Mouse (Mus musculus) small intestine, adult 2 months (tissue): Measurements from ENCODE around the gene Zmat5. TPM values are rescaled to one million over a fixed set of nuclear protein-coding genes. Genes with fewer than 3 reads are reported as not detected.

Experiments used
- H3K27ac ChIP-seq: fragments of 200-500 bp; 2 replicates; pipeline ENCODE4 v1.5.1; 2012; ENCODE audit warnings: low read depth, low read length, control low read depth, inconsistent platforms; ENCODE audit not compliant: insufficient read depth
- H3K27me3 ChIP-seq: fragments of 200-500 bp; 2 replicates; pipeline ENCODE4 v1.6.1; 2012; ENCODE audit warnings: mild to moderate bottlenecking, moderate library complexity, low read length, inconsistent platforms; ENCODE audit not compliant: control insufficient read depth, insufficient read depth
- H3K36me3 ChIP-seq: fragments of 200-500 bp; 2 replicates; pipeline ENCODE4 v1.6.1; 2012; ENCODE audit warnings: mild to moderate bottlenecking, low read length, control low read depth, inconsistent platforms; ENCODE audit not compliant: control insufficient read depth, insufficient read depth
- H3K4me1 ChIP-seq: fragments of 200-500 bp; 2 replicates; pipeline ENCODE4 v1.6.1; 2012; ENCODE audit warnings: low read length, inconsistent platforms, mixed read lengths; ENCODE audit not compliant: control insufficient read depth, insufficient read depth, insufficient read length
- H3K4me3 ChIP-seq: fragments of 200-500 bp; 2 replicates; pipeline ENCODE4 v1.5.1; 2012; ENCODE audit warnings: low read depth, mild to moderate bottlenecking, control low read depth, inconsistent platforms, low read length, moderate library complexity
- CTCF ChIP-seq: fragments of 200-500 bp; IDR thresholded peaks from 2 replicates; pipeline ENCODE4 v1.5.1; 2012; ENCODE audit warnings: low read depth, mild to moderate bottlenecking, control low read depth, inconsistent platforms, low read length, moderate library complexity, mixed read lengths; ENCODE audit not compliant: insufficient replicate concordance, insufficient read length; ENCODE audit errors: extremely low read depth
- POLR2A ChIP-seq: fragments of 200-500 bp; IDR thresholded peaks from 2 replicates; pipeline ENCODE4 v1.6.1; 2012; ENCODE audit warnings: low read depth, mild to moderate bottlenecking, control low read depth, inconsistent platforms, low read length, moderate library complexity
- WGBS: fragments of 180-500 bp; shearing (Covaris S2); methylation state at CpG from one replicate; pipeline ENCODE4 v1.1.7; 2018; 5-methylcytosine and 5-hydroxymethylcytosine counted together
- polyA plus RNA-seq: library from polyadenylated mRNA; depleted of rRNA; stranded (reverse); fragments of >200 nt; gene quantifications from 2 replicates; pipeline ENCODE4 v1.2.3, GENCODE M21; 2012

The Zmat5 gene
- polyA plus RNA-seq, 1 experiment: 61.5 TPM

DNA sequence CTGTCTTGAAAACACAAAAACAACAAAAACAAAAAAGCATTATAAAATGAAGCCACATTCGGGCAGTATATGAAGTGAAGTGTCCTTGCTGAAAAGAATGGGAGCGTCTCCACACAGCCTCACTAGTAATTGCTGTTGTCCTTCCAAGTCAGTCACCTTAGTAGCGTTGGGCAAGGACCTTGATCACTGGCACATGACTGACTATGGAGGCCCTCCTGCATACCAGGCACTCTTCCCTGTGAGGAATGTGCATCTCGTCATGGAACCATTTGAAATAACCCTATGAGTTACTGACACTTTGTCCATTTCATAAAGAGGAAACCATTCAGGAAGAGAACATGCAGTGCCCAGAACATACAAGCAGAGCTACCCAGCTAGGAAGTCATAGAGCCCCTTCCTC, 32.7 kb upstream of the Zmat5 start:
- Histone ChIP-seq H3K27ac (no peak overlapping the region), H3K36me3 (peaks cover 36% of the 10 kb centered on the region), H3K4me1 (peaks cover 5% of the 10 kb centered on the region; the same call in 1 of the 2 replicates), H3K27me3 (no peaks in the 10 kb centered on the region), H3K4me3 (no peak overlapping the region)
- TF ChIP-seq POLR2A (no peak), CTCF (no peak)
- 68% methylated on average over 4 of the region's 4 CpGs for WGBS

DNA sequence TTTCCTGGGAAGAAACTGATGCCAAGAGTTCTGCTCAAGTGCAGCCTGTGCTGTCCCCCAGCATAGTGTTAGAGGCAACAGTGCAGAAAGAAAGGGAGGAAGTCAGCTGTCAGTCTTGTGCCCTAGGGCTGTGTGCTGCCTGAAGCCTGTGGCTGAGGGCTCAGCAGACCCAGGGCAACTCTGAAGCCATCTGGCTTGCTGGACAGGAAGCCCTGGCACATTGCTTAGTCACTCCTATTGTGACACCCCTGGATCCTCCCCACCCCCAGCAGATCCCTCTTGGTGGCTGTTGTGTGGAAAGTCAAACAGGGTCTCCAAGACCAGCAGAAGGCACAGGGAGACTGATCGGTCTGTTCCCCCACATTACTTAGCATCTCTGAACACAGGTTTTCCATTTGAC, 29.9 kb upstream of the Zmat5 start:
- WGBS: 39% methylated on average over 1 of the region's 1 CpGs
- TF ChIP-seq CTCF (no peak), POLR2A (no peak)
- Histone ChIP-seq H3K27me3 (no peaks in the 10 kb centered on the region), H3K4me3 (no peak overlapping the region), H3K4me1 (peaks cover 9% of the 10 kb centered on the region; the same call in 1 of the 2 replicates), H3K36me3 (peaks cover 45% of the 10 kb centered on the region), H3K27ac (peak overlapping the region; percentile 23)

DNA sequence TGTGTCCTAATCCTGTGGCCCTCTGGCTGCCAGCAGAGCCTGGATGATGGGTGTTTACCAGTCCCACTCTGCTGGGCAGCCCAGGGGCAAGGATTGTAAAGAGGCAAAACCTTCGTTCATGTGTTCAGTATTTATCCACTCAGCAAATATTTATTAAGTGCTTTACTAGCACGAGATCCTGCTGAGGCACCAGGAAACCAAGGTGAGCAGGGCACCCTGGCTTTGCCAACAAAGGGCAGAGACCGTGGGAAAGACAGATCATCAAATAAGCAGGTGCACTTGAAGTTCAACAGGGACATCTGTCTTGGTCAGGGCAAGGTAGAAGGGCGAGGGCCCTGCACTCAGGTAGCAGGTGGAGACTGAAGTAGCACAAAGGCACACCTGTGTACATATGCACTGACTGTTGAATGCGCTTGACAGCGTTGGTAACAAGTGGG, 29.3 kb upstream of the Zmat5 start:
- Histone ChIP-seq H3K27ac (peak overlapping the region; percentile 24), H3K27me3 (no peaks in the 10 kb centered on the region), H3K4me3 (no peak overlapping the region), H3K36me3 (peaks cover 50% of the 10 kb centered on the region), H3K4me1 (peaks cover 9% of the 10 kb centered on the region; the same call in 1 of the 2 replicates)
- WGBS: 31% methylated on average over 6 of the region's 6 CpGs
- TF ChIP-seq CTCF: no peak
- TF ChIP-seq POLR2A: no peak

DNA sequence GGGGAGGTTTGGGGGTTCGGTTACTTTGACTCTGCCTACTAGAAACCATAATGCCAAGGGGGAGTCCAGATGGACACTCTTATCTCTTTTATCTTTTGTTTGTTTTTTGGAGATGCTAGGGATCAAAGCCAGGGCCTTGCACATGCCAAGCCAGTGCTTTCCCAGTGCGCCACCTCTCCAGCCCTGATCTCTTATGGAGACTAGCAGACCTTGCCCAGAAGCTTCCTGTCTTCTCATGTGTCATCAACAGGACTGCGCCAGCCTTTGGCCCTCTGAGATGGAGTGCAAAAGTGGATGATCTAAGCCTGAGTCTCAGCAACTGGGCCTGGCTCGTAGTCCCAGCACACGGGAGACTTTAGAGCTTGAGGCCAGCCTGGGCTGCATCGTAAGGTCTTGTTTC, 28.8 kb upstream of the Zmat5 start:
- 44% methylated on average over 6 of the region's 6 CpGs for WGBS
- Histone ChIP-seq H3K27me3 (no peaks in the 10 kb centered on the region), H3K4me1 (peaks cover 9% of the 10 kb centered on the region; the same call in 1 of the 2 replicates), H3K27ac (peak overlapping the region; percentile 24; the same call in 1 of the 2 replicates), H3K36me3 (peaks cover 49% of the 10 kb centered on the region), H3K4me3 (no peak overlapping the region)
- TF ChIP-seq POLR2A (no peak), CTCF (no peak)

DNA sequence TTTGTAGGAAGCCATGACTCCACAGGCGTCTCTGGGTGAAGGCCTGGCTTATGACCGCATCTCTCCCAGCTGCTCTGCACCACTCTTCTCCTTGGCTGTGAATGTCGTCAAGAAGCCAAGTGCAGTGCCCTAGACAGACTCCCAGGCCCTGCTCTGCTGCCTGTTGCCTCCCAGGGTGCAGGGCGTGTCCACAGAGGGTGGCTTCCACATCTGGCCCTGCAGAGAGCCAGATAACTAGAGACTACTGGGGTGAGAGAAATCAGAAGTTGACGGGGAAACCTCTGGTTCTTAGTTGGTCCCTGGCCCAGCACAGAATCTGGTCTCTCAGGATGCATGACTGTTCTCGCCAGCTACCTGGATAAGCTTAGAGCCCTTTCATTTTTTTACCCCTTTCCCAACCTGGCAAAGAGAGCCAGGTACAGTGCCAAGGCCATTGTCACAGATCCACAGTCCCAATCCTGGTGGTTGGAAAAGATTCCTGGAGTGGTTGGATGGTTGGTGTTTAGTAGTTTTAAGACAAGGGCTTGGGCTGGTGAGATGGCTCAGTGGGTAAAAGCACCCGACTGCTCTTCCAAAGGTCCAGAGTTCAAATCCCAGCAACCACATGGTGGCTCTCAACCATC, 27.1 kb upstream of the Zmat5 start:
- Histone ChIP-seq H3K4me3 (no peak overlapping the region), H3K27me3 (no peaks in the 10 kb centered on the region), H3K27ac (no peak overlapping the region), H3K4me1 (peaks cover 9% of the 10 kb centered on the region; the same call in 1 of the 2 replicates), H3K36me3 (peaks cover 60% of the 10 kb centered on the region)
- no peak for TF ChIP-seq POLR2A
- TF ChIP-seq CTCF: no peak
- 49% methylated on average over 7 of the region's 7 CpGs for WGBS

DNA sequence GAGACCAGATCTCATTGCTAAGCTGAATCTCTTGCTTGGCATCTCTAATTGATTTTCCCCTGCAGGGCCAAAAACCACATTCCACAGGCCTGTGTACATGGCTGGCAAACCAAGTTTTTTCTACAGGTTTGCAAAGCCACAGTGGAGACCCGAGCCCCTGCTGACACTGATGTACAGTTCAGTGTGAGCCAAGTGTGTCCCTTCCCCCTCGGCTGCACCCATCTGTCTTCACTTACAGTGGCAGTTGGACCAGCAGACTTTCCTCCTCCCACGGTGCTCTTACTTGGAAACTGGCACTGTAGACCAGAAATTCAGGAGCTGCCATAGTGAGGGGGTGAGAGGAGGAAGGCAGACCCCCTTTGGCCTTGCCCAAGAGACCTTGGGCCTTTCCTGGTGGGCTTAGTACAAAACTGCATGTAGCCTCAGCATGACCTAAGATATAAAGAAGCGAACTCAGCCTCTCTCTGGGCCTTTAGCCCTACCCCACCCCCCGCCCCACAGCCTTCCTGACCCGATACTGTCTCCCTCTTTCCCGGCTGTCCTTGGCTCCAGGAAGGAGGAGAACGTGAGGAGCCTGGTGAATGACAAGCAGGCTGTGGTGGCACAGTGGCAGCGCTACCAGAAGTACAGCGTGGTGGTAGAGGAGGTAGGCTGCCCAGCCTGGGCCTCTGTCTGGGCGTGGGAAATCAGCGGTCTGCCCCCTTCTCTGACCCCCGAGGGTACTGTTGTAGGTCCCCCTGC, 25.6 kb upstream of the Zmat5 start:
- Histone ChIP-seq H3K36me3 (peaks cover 60% of the 10 kb centered on the region), H3K4me3 (no peak overlapping the region), H3K27ac (no peak overlapping the region), H3K27me3 (no peaks in the 10 kb centered on the region), H3K4me1 (peaks cover 9% of the 10 kb centered on the region; the same call in 1 of the 2 replicates)
- WGBS: 87% methylated on average over 13 of the region's 13 CpGs
- TF ChIP-seq POLR2A (no peak), CTCF (no peak)

DNA sequence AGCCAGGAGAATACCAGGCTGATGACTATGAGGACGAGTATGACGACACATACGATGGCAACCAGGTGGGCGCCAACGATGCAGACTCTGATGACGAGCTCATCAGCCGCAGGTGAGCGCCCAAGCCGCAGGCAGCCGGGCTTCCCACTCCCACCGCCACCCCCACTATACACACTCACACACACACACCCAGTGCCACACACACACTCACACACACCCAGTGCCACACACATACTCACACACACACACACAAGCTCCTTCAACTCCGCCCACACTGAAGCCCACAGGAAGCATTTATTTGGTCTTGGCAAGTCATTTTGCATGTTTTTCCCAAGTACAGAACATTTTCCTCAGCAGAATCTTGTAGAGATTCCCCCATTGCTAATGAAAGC, 25.0 kb upstream of the Zmat5 start:
- H3K36me3 ChIP-seq: peaks cover 57% of the 10 kb centered on the region
- no peak overlapping the region for H3K27ac ChIP-seq
- no peaks in the 10 kb centered on the region for H3K27me3 ChIP-seq
- no peak for TF ChIP-seq CTCF
- TF ChIP-seq POLR2A: no peak
- peaks cover 9% of the 10 kb centered on the region; the same call in 1 of the 2 replicates for H3K4me1 ChIP-seq
- WGBS: 94% methylated on average over 12 of the region's 12 CpGs
- no peak overlapping the region for H3K4me3 ChIP-seq
